Mouse (Mus musculus) thymus, postnatal 0 days (tissue): ENCODE results near the gene Olfr574. TPM values are rescaled to one million over a fixed set of nuclear protein-coding genes. Genes with fewer than 3 reads are reported as not detected.

ENCODE experiments used
- DNase-seq: peaks from one replicate; pipeline ENCODE4 v3.0.0-alpha.2; 2015; ENCODE audit warnings: low spot score
- polyA plus RNA-seq: library from polyadenylated mRNA; unstranded; fragments of >200 nt; fragmentation: Nextera tagmentation; extraction: Ambion mirVana; gene quantifications from 2 replicates; pipeline ENCODE4 v1.2.1, GENCODE M21; 2015

Olfr574 gene
- not detected in 2 replicates for polyA plus RNA-seq

DNA sequence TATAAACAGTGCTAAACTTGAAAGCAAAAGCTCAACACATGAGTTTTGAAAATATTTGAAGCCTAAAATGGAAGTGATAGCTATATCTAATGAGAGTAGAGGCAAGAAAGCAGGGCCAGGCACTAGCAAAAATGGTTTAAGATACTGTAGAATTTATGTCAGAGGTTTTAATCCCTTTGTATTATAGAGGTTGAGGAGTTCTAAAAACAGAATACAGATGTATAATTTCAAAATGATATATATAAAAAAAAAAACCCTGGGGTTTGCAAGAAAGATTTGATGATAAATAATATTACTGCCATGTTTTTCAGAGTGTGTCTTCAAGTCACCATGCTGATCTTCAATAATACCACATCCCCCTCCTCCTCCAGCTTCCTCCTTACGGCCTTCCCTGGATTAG lies at the start of gene Olfr574:
Gene Olfr574, plus strand, starts transcription at position 301 of the 400 bp plus-strand sequence.
- no peak for DNase-seq

DNA sequence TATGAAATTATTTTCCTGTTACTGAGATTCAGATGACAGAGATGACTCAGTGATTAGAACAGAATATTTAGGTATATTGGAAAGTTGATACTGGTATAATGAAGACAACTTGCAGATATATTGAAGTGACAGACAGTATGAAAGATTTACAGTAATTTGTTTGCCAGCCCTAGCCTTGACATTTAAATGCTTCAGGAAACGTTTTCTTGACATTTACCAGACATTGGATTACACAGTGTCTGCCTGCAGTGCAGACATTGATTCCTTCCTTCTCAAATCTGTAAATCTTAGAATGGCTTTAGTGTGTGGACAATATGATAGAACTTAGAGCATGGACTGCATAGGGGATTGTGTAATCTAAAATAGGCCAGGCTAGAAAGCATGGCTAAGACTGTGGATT lies 33.0 kb upstream of the Olfr574 start:
- DNase-seq, result no peak

DNA sequence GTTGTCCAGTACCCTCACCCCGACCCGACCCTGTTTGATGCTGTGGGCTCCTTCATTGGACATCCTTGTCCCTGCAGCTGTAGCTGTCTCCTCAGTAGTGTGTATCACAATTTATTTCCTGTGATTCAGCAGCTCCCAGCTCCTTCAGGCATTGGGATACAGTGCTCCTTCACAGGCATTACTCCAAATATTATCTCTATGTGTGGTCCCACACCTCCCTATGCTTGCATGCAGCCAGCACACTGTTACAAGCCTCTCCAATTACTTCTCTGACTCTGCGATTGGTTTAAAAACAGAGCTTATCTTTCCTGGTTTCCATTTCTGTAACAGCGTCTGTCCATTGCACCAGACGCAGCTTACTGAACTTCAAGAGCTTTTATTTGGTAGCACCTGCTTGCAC lies 31.9 kb upstream of the Olfr574 start:
- no peak for DNase-seq

DNA sequence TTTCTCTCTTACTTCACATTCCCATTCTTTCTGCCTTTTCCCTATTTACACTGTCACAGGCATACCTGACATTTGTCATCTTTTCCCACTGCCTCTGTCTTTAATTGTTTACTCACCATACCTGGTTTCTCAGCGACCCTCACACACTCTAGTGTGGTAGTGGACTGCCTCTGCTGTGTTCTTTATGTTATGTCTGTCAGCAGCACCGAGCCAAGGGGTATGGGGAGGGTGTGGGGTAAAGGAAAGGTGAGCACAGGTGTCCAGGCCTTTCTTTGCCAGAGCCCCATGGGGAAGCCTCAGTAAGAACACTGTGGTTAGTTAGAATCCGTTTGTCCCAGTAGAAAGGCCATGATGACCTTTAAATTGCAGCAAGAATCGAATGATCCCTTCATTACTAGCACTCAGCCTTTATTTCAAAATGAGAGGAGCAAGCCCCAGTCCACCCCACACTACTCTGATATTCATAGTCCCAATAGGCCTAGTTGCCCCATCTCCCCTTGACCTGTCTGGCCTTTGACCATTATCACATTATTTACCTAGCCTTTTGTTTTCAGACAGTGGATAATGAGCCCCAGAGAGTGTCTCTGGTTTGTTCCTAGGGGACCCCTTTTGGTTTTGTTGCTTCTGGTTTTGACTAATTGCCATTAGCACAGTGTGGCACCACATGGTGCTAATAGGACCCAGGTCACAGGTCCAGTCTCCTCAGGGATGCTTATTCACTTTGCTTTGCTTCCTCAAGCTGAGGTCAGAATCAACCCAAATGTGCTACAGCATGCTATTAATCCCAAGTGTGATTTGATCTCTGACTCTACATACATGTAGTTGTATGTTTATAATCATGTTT lies 31.0 kb upstream of the Olfr574 start, which contains the start of gene Olfr571:
Gene Olfr571, minus strand, starts transcription at position 505 of the 844 bp plus-strand sequence.
- no peak for DNase-seq

DNA sequence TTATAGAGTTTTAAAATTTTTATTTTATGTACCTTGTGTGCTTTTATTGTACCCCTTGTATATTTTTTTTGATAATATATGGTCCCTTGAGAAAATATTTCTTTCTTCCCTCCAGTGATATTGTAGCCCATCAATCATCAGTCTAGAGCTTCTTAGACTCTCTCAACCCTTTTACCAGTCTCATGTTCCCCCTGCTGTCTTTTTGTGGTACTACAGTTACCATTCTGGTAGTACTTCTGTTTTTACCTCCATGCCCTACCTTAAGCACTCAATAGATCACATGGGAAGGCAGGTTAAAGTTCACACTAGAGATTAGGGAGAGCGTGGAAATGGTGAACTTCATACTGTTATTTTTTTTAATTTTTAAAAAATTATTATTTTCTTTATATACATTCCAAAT lies 28.6 kb upstream of the Olfr574 start:
- peak; percentile 49 for DNase-seq

DNA sequence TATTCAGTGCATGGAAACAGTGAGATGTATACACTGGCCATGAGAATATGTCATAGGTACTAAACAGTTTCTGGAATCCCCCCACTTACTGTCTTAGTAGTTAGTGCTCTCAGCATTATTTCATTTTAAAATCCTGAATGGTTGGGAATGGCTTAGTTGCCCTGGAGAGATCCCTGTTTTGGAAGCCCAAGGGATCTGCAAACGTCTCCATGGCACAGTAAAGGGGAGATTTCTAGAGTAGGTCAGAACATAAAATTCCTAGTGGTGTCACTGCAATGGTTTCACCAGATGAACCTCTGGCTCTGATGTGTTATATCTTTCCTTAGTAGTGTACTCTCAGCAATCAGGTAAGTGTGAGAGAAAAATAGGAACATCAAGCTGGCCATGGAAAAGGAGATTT lies 24.2 kb upstream of the Olfr574 start, which contains the start of gene Olfr572:
Gene Olfr572, plus strand, starts transcription at position 301 of the 400 bp plus-strand sequence.
- DNase-seq, result no peak

DNA sequence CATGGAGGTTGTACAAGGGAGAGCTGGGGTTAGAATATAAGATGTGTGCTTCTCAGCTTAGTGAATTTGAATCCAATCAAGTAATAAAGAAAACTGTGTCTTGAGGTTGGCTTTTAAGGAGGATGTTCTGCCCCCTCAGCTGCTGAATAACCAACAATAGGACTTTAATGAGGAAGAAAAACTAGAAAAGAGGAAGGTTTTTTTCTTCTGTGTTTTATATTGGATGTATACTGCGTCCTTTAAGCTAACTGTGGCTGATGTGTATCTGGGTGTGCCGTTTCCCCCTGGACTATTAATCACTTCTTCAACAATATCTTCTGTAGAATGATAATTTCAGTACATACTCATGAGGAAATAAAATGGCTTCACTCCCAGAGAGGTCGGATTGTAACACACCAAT lies 21.2 kb upstream of the Olfr574 start:
- DNase-seq, result no peak

DNA sequence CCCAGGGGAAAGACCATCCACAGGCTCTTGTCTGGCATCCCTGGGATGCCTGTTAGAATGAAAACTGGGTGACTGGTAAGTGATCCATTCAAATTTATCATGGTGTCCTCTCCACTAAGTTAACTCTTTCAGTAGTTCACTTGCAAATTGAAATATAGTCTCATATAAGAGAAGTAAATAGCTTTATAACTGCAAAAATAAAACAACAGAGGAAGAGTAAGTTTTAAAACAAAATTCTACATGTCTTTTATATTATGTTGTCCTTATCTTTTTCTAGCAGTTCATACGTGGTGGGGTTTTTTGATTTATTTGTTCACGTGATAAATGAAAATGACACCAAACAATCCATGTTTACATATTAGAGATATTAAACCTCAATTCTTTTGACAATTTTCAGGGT lies 5.8 kb upstream of the Olfr574 start, which contains the start of gene Olfr573-ps1:
Gene Olfr573-ps1, minus strand, starts transcription at position 101 of the 400 bp plus-strand sequence.
- no peak for DNase-seq

DNA sequence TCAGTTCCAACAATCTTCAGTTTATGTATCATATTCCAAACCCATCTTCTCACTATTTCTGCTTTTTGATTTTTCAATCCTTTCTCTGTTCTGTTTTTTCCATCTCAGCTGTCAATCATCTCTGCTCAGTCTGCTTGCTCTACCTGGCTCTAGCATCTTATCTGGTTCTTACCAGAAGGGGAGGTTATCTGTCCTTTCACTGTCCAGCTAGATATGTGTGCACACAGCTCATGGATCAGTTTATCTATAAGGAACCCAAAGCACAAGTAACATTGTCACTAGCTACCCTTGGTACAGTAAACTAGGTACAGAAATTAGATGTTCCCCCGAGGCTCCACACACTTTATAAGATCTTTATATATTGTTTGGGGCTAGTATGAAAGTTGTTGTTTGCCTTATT lies 4.8 kb upstream of the Olfr574 start:
- DNase-seq, result no peak

DNA sequence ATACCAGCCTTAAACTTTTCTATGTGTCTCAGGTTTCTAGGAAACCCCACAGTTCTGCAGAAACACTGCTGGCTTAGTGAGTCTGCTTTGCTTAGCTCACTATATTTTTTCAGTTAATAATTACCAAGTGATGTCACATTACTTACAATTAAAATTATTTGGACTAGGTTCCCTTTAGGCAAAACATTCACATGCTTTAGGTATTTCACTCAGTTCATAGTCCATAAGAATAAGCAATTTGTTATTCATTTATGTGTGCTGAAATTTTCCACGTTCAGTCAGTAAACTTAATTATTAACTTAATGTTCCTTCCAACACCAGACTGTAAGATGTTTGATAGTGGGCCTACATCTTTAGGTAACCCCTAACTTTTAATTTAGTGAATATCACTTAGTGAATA lies 2.5 kb downstream of the Olfr574 start:
- DNase-seq, result no peak

DNA sequence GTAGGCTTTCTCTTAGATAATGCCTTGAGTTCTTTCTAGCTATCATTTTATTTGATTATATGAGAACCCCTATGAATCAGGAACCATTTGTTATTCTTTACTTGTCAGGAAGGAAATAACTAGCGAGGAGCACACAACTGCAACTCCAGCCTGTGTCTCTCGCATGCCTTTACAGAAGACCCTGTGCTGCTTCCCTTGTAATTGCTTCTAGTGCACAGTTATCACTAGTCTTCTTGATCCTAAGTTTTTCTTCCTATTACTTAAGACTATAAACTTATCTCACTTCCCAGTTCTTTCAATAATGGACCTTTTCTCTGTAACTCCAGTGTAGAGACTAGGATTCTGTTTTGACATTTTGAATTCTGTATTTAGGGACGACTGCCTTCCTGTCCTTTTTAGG lies 9.9 kb downstream of the Olfr574 start:
- no peak for DNase-seq

DNA sequence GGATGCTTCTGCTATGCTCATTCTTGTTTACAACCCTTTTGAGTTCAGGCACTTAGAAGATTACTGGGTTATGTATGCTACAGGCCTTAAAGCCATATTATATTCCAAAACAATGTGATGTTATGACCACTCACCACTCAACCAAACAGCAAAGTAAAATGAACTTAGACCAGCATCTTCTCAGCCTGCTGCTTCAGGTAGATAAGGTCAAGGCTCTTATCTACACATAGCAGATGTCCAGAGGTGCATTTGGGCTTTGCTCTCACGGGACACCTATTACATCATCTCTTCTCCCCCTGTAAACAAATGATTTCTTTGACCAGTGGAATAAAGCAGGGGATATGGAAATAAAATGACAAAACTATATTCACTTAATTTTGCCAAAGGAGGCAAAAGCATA lies 10.3 kb downstream of the Olfr574 start, which contains the start of gene Olfr575:
Gene Olfr575, minus strand, starts transcription at position 183 of the 400 bp plus-strand sequence.
- no peak for DNase-seq

DNA sequence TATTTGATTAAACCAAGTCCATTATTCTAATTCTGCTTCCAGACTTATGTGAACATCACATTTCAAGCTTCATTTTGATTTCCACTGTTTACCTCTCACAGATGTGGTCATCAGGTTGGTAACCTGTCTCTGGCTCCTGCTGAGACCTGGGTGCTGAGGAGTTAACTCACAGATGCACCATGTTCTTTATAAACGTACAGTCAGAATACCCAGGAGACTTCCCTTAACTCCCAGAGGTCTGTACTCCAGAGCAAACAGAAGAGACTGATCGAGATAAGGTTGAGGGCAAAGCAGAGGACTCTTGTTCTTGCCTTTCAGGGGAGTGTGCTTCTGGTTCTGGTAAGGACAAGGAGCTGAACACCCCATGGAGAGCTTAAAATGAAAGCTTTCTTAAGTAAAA lies 14.1 kb downstream of the Olfr574 start, which contains the start of gene Olfr576:
Gene Olfr576, plus strand, starts transcription at position 301 of the 400 bp plus-strand sequence.
- no peak for DNase-seq

DNA sequence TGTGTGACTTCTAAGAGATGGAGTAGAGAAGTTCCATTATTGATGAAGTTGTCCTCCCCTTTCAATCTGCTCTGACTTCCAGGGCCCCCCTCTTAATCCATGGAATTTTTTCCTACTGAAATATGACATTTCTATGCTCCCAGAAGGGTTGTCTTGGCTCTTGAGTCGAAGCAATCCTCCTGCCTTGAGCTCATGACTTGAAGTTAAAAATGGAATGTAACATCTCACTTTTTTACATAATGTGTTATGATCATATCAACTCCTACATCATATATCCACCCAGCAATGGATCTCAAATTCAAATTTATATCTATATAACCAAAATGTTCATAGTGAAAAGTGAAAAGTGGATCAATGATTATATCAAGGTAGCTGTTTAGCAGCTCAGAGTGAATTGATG lies 26.1 kb downstream of the Olfr574 start:
- DNase-seq, result no peak

DNA sequence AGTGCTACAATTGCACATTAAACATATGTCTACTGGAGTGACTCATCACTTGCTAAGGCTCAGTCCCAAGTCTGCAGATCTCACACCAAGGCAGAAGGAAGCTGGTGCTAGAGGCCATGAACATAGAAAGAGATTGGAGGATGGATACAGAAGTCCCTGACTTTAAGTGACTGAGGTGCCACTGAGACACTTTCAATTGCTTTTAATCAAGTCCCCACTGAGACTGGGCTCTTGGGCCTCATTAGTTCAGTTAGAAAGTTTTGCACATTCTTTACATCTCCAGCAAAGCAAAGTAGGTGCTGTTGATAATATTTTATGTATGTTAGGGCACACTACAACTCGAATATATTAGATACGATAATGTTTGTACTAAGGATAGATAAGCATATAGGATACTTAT lies 27.6 kb downstream of the Olfr574 start, which contains the start of gene Olfr577:
Gene Olfr577, minus strand, starts transcription at position 101 of the 400 bp plus-strand sequence.
- no peak for DNase-seq

DNA sequence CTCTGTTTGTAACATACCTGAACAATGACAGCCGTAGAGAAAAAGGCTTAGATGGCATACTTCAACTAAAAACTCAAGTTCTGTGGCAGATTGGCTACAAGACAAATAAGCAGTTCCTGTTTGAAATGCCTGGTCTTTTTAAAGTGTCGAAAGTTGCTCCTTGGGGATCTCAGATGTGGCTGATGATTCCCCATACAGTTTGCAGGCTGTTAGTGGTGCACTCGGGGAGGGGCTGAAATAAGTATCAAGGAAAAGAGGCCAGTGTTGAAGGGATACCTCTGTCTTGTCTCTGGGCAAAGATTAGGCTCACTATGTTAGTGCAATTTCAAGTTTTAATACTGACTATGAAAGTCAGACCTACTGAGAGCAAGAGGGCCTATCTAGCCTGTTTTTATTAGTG lies 41.0 kb downstream of the Olfr574 start, which contains the start of gene Olfr578:
Gene Olfr578, minus strand, starts transcription at position 101 of the 400 bp plus-strand sequence.
- no peak for DNase-seq

Other genes starting within 250 kb of the Olfr574 start
- gene Olfr558, start 246.3 kb upstream of the Olfr574 start, polyA plus RNA-seq, result 0.37 and 0.38 TPM in 2 replicates
- not detected in 2 replicates for gene Olfr33, start 229.4 kb upstream of the Olfr574 start, polyA plus RNA-seq
- gene Olfr559, start 221.0 kb upstream of the Olfr574 start, polyA plus RNA-seq, result not detected in 2 replicates
- not detected in 2 replicates for gene Olfr560, start 189.1 kb upstream of the Olfr574 start, polyA plus RNA-seq
- 0.05 and 0.10 TPM in 2 replicates for gene Olfr78, start 189.0 kb upstream of the Olfr574 start, polyA plus RNA-seq
- not detected in 2 replicates for gene Olfr561, start 177.2 kb upstream of the Olfr574 start, polyA plus RNA-seq
- gene Olfr564, start 145.0 kb upstream of the Olfr574 start, polyA plus RNA-seq, result not detected in 2 replicates
- gene Olfr566, start 89.7 kb upstream of the Olfr574 start, polyA plus RNA-seq, result not detected in 2 replicates
- gene Olfr568, start 71.3 kb upstream of the Olfr574 start, polyA plus RNA-seq, result not detected in 2 replicates
- gene Olfr569, start 57.6 kb upstream of the Olfr574 start, polyA plus RNA-seq, result not detected in 2 replicates
- not detected in 2 replicates for gene Olfr570, start 53.9 kb upstream of the Olfr574 start, polyA plus RNA-seq
- gene Olfr571, start 30.9 kb upstream of the Olfr574 start, polyA plus RNA-seq, result not detected in 2 replicates
- gene Olfr572, start 24.1 kb upstream of the Olfr574 start, polyA plus RNA-seq, result not detected in 2 replicates
- gene Olfr573-ps1, start 5.9 kb upstream of the Olfr574 start, polyA plus RNA-seq, result not detected in 2 replicates
- gene Olfr575, start 10.3 kb downstream of the Olfr574 start, polyA plus RNA-seq, result not detected in 2 replicates
- not detected in 2 replicates for gene Olfr576, start 14.2 kb downstream of the Olfr574 start, polyA plus RNA-seq
- gene Olfr577, start 27.5 kb downstream of the Olfr574 start, polyA plus RNA-seq, result not detected in 2 replicates
- gene Olfr578, start 40.9 kb downstream of the Olfr574 start, polyA plus RNA-seq, result not detected in 2 replicates
- not detected in 2 replicates for gene Olfr582, start 89.6 kb downstream of the Olfr574 start, polyA plus RNA-seq
- gene Olfr583, start 102.8 kb downstream of the Olfr574 start, polyA plus RNA-seq, result not detected in 2 replicates
- not detected in 2 replicates for gene Olfr584, start 133.4 kb downstream of the Olfr574 start, polyA plus RNA-seq
- not detected in 2 replicates for gene Olfr585, start 149.3 kb downstream of the Olfr574 start, polyA plus RNA-seq
- gene Olfr586, start 177.2 kb downstream of the Olfr574 start, polyA plus RNA-seq, result not detected in 2 replicates
- gene Olfr588-ps1, start 192.4 kb downstream of the Olfr574 start, polyA plus RNA-seq, result not detected in 2 replicates
- gene Olfr589, start 207.9 kb downstream of the Olfr574 start, polyA plus RNA-seq, result not detected in 2 replicates
- not detected in 2 replicates for gene Olfr591, start 229.9 kb downstream of the Olfr574 start, polyA plus RNA-seq
- gene Olfr592, start 236.3 kb downstream of the Olfr574 start, polyA plus RNA-seq, result not detected in 2 replicates